Mouse (Mus musculus) embryonic fibroblast, embryonic 13.5 days (primary cell): ENCODE measurements around the gene Limd1. TPM values are rescaled to one million over a fixed set of nuclear protein-coding genes. Genes with fewer than 3 reads are reported as not detected.
A peak's percentile ranks its signal among the peaks of the same experiment; 100 is the strongest.

Source experiments
- H3K27ac ChIP-seq: 2 replicates; pipeline ENCODE4 v1.5.1; 2012; ENCODE audit warnings: low read length, control low read depth, inconsistent platforms; ENCODE audit not compliant: insufficient read depth
- H3K4me1 ChIP-seq: 2 replicates; pipeline ENCODE4 v1.6.1; 2011; ENCODE audit warnings: low read length; ENCODE audit not compliant: control insufficient read depth, insufficient read depth
- H3K4me3 ChIP-seq: 2 replicates; pipeline ENCODE4 v1.5.1; 2011; ENCODE audit warnings: mild to moderate bottlenecking, control low read depth, low read length; ENCODE audit not compliant: insufficient read depth
- CTCF ChIP-seq: IDR thresholded peaks from 2 replicates; pipeline ENCODE4 v1.5.1; 2011; ENCODE audit warnings: mild to moderate bottlenecking, control low read depth, low read length, moderate library complexity, borderline replicate concordance; ENCODE audit not compliant: insufficient read depth
- POLR2A ChIP-seq: IDR thresholded peaks from 2 replicates; pipeline ENCODE4 v1.6.1; 2011; ENCODE audit warnings: low read depth, mild to moderate bottlenecking, control low read depth, low read length, moderate library complexity
- polyA plus RNA-seq: library from polyadenylated mRNA; stranded (reverse); fragments of >200 nt; gene quantifications from 2 replicates; pipeline ENCODE4 v1.2.4, GENCODE M21; 2011; ENCODE audit warnings: low read depth; ENCODE audit not compliant: missing spikeins, insufficient read length

The Limd1 gene
- polyA plus RNA-seq, 1 experiment = 29.7 TPM

DNA sequence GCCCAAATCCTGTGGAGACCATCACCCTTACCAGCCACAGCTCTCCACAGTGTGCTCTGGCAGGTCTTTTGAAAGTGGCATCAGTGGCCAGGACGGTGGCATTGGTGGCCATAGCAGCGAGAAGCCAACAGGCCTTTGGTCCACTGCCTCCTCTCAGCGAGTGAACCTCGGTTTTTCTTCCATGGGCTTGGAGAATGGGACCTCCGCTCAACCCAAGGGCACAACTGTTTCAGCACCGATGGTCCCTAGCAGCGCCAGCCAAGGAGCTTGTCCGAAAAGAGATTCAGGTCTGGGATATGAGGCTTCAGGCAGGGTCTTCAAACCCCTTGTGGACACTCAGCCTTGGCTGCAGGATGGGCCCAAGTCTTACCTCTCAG, 1.4 kb downstream of the Limd1 start:
- no peak overlapping the region for H3K27ac ChIP-seq
- peak overlapping the region; percentile 74 for H3K4me3 ChIP-seq
- H3K4me1 ChIP-seq = peaks cover 6% of the 10 kb centered on the region; the same call in 1 of the 2 replicates
- TF ChIP-seq POLR2A (no peak), CTCF (no peak)

DNA sequence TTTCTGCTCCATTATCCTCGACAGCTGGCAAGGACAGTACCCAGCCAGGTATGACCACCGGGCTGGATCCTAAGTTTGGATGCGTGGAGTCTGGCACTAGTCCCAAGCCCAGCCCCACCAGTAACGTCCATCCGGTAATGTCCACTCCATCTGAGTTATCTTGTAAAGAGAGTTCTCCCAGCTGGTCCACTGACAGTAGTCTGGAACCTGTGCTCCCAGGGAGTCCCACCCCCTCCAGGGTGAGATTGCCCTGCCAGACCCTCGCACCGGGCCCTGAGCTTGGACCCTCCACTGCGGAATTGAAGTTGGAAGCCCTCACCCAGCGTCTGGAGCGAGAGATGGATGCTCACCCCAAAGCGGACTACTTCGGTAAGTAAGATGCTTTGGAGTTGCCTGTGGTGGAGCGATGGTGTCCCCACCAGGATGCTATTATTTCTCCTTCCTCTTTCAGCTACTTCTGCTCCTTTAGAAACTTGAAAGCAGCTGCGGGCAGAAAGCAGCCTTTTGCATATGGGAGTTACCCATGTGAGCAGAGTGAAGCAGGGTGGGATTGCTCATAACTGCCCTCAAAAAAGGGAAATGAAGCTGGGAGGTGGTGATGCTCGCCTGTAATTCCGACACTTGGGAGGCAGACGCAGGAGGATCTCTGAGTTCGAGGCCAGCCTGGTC, 1.9 kb downstream of the Limd1 start:
- TF ChIP-seq CTCF (no peak), POLR2A (no peak)
- Histone ChIP-seq H3K4me3 (peak overlapping the region; percentile 74), H3K4me1 (peaks cover 6% of the 10 kb centered on the region; the same call in 1 of the 2 replicates), H3K27ac (no peak overlapping the region)

GRCm38 (mm10) chr9:123481136-123481535, 2.6 kb downstream of the Limd1 start:
- Histone ChIP-seq H3K4me1 (peaks cover 6% of the 10 kb centered on the region; the same call in 1 of the 2 replicates), H3K4me3 (peak overlapping the region; percentile 74), H3K27ac (no peak overlapping the region)
- TF ChIP-seq CTCF (no peak), POLR2A (no peak)

DNA sequence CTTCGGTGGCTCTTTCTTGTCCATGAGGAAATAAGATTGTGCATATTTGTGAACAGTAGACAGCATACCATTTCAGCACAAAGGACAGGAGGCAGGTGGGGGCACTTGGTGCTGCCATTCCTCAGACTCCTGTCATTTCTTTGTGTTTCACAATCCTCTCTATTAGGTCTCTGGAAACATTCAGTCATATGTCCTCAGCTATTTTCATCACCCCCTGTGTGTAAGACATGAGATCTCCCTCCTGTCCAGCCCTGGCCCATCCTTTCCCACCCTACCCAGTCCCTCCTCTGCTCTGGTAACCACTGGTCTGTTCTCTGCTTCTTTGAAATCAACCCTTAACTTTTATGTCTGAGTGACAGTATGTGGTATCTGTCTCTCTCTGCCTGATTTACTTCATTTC, 5.1 kb downstream of the Limd1 start:
- TF ChIP-seq POLR2A = no peak
- no peak for TF ChIP-seq CTCF
- peaks cover 6% of the 10 kb centered on the region; the same call in 1 of the 2 replicates for H3K4me1 ChIP-seq
- no peak overlapping the region for H3K4me3 ChIP-seq
- H3K27ac ChIP-seq = no peak overlapping the region

DNA sequence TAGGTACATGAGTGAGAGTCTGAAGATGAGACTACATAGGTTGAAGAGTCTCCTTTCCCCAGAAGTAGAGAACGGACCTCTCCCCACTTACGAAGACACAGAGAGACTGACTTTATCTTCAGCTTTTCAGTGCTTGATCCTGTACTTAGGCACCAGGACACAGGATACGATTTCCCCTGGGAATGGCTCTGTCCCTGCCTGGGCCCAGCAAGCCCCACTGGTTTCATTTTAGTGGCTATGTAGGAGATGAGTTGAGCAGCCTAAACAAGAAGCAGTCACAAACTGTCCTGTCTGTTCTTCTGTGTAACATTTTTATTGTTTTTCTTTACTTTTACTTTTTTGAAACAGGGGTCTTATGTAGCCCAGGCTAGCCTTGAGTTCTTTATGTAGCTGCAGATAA, 6.3 kb downstream of the Limd1 start:
- Histone ChIP-seq H3K4me1 (peaks cover 9% of the 10 kb centered on the region; the same call in 1 of the 2 replicates), H3K4me3 (no peak overlapping the region), H3K27ac (no peak overlapping the region)
- TF ChIP-seq POLR2A (no peak), CTCF (no peak)

GRCm38 (mm10) chr9:123485561-123485960, 7.1 kb downstream of the Limd1 start:
- no peak overlapping the region for H3K27ac ChIP-seq
- TF ChIP-seq CTCF = no peak
- no peak for TF ChIP-seq POLR2A
- no peak overlapping the region for H3K4me3 ChIP-seq
- H3K4me1 ChIP-seq = peaks cover 14% of the 10 kb centered on the region

- Histone ChIP-seq H3K4me1 (peaks cover 18% of the 10 kb centered on the region), H3K27ac (no peak overlapping the region), H3K4me3 (no peak overlapping the region)
- TF ChIP-seq POLR2A (no peak), CTCF (no peak)
Observed at GRCm38 (mm10) chr9:123486635-123487034, 8.1 kb downstream of the Limd1 start.

GRCm38 (mm10) chr9:123489073-123489472, 10.6 kb downstream of the Limd1 start:
- H3K4me3 ChIP-seq = no peak overlapping the region
- TF ChIP-seq POLR2A = no peak
- no peak for TF ChIP-seq CTCF
- H3K4me1 ChIP-seq = peaks cover 14% of the 10 kb centered on the region
- H3K27ac ChIP-seq = no peak overlapping the region

GRCm38 (mm10) chr9:123489727-123490343, 11.3 kb downstream of the Limd1 start:
- Histone ChIP-seq H3K4me3 (no peak overlapping the region), H3K27ac (no peak overlapping the region), H3K4me1 (peaks cover 14% of the 10 kb centered on the region)
- TF ChIP-seq POLR2A (no peak), CTCF (no peak)

DNA sequence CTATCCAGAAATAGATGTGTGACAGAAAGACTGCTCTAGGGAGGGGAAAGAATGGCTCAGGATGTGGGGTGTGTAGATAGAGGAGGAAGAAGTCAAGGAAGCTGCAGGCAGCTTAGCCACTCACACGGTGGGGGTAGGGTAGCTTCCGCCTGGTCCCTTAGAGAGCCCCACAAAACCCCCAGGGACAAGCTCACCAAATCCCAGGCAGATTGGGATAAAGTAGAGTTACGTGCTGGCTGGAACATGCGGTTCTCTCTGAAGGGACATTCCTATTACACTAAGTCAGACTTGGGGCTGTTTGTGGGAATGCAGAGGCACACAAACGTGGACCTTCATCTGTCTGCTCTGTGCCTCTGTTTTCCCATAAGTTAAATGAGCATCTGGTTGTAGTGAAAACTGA, 12.4 kb downstream of the Limd1 start:
- TF ChIP-seq CTCF (no peak), POLR2A (no peak)
- Histone ChIP-seq H3K27ac (peak overlapping the region; percentile 48), H3K4me1 (peaks cover 16% of the 10 kb centered on the region), H3K4me3 (no peak overlapping the region)
